ENCODE assay signal across 28 mouse cellular contexts in the genomic region with DNA sequence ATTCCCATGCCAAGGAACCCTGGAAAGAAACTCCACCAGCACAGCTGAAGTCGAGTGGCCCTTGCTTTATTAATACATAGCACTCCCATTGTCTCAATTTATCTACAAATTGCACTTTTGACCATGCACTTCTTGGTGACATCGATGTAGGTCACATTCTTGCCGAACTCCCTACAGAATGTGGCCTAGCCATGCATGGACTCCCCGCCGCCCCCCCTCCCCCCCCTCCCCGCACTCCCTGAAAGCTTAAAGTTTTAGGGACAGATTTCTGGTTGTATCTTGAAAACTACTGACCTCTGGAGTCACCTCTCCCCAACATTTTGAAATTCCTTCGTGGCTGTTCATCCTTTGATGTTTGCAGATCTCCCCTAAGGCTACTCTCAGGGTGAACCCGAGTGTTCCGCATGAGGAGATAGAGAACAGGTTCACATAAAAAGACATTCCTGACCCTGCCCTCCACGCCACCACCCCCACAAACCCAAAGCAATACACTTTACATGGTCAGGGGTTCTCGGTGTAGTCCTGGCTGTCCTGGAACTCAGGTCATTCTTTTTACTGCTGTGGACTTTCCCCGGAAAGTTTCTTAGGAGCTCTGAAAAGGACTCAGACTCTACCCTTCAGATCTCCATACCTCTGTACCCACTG. TPM values are rescaled to one million over a fixed set of nuclear protein-coding genes. Genes with fewer than 3 reads are reported as not detected.
DNase-seq lines count a peak whose midpoint lies in the region; ATAC-seq lines count a peak whose summit lies in the region.
"Had no signal": no experiment of that assay in that cellular context is flagged by ENCODE, and none has a peak within 500 bp of the region (broad histone marks: within the 10 kb centered on the region; RNA-seq: fewer than 3 reads in every experiment).

A gene (plus strand): TSS at position 511 of the 645 bp plus-strand sequence.

- H3K4me1 ChIP-seq in forebrain, embryonic 12.5 days = no peaks in the 10 kb centered on the region
- H3K4me1 ChIP-seq in forebrain, embryonic 15.5 days = no peaks in the 10 kb centered on the region
- no peaks in the 10 kb centered on the region for H3K4me1 ChIP-seq in midbrain, embryonic 11.5 days (ENCODE audit: control insufficient read depth, insufficient read depth, low read length)
- H3K4me1 ChIP-seq in midbrain, embryonic 14.5 days (ENCODE audit: control insufficient read depth, insufficient read depth, low read length) = no peaks in the 10 kb centered on the region
- peaks cover 8% of the 10 kb centered on the region for H3K4me1 ChIP-seq in kidney, embryonic 15.5 days
- H3K4me1 ChIP-seq: hindbrain, embryonic 13.5 days; neural tube, embryonic 13.5 days had no signal

- 56% methylated on average over 12 of the region's 12 CpGs for WGBS in forebrain, embryonic 12.5 days
- 48% methylated on average over 12 of the region's 12 CpGs for WGBS in forebrain, embryonic 15.5 days
- 38% methylated on average over 12 of the region's 12 CpGs for WGBS in midbrain, embryonic 11.5 days
- 35% methylated on average over 12 of the region's 12 CpGs for WGBS in midbrain, embryonic 14.5 days
- 23% methylated on average over 12 of the region's 12 CpGs for WGBS in kidney, embryonic 15.5 days

- no peak for ATAC-seq in forebrain, embryonic 12.5 days (ENCODE audit: low FRiP score)
- no peak for ATAC-seq in forebrain, embryonic 15.5 days (replicated peaks)
- ATAC-seq in midbrain, embryonic 11.5 days (ENCODE audit: low FRiP score) = no peak
- no peak for ATAC-seq in midbrain, embryonic 14.5 days (ENCODE audit: low FRiP score, low TSS enrichment)
- peak; percentile 81 for ATAC-seq in kidney, embryonic 15.5 days (replicated peaks; ENCODE audit: low FRiP score)
- ATAC-seq: CD4-positive, CD25-positive, alpha-beta regulatory T cell, adult 4 months; intestine, postnatal 0 days had no signal

- H3K27me3 ChIP-seq in forebrain, embryonic 12.5 days = no peaks in the 10 kb centered on the region
- H3K27me3 ChIP-seq in forebrain, embryonic 15.5 days = no peaks in the 10 kb centered on the region
- H3K27me3 ChIP-seq in midbrain, embryonic 11.5 days (ENCODE audit: control insufficient read depth, insufficient read depth, low read length) = no peaks in the 10 kb centered on the region
- H3K27me3 ChIP-seq in midbrain, embryonic 14.5 days (ENCODE audit: control insufficient read depth, insufficient read depth, low read length) = no peaks in the 10 kb centered on the region
- no peaks in the 10 kb centered on the region for H3K27me3 ChIP-seq in kidney, embryonic 15.5 days
- H3K27me3 ChIP-seq: hindbrain, embryonic 13.5 days; neural tube, embryonic 13.5 days had no signal

- no peak within 1 kb of the TSS for H3K4me3 ChIP-seq in forebrain, embryonic 12.5 days (replicated peaks)
- no peak within 1 kb of the TSS for H3K4me3 ChIP-seq in forebrain, embryonic 15.5 days
- no peak within 1 kb of the TSS for H3K4me3 ChIP-seq in midbrain, embryonic 11.5 days (ENCODE audit: low read depth, low read length)
- no peak within 1 kb of the TSS for H3K4me3 ChIP-seq in midbrain, embryonic 14.5 days (replicated peaks; ENCODE audit: low read depth, low read length)
- H3K4me3 ChIP-seq in kidney, embryonic 15.5 days (replicated peaks) = no peak within 1 kb of the TSS
- H3K4me3 ChIP-seq: hindbrain, embryonic 13.5 days; neural tube, embryonic 13.5 days had no signal

- no peaks in the 10 kb centered on the region for H3K36me3 ChIP-seq in forebrain, embryonic 12.5 days (replicated peaks)
- no peaks in the 10 kb centered on the region for H3K36me3 ChIP-seq in forebrain, embryonic 15.5 days
- no peaks in the 10 kb centered on the region for H3K36me3 ChIP-seq in midbrain, embryonic 11.5 days (ENCODE audit: control insufficient read depth, insufficient read depth, low read length)
- no peaks in the 10 kb centered on the region for H3K36me3 ChIP-seq in midbrain, embryonic 14.5 days (ENCODE audit: control insufficient read depth, insufficient read depth, low read length)
- no peaks in the 10 kb centered on the region for H3K36me3 ChIP-seq in kidney, embryonic 15.5 days
- H3K36me3 ChIP-seq: G1E; hindbrain, embryonic 13.5 days; neural tube, embryonic 13.5 days had no signal

- no peak within 1 kb of the TSS for H3K9ac ChIP-seq in forebrain, embryonic 12.5 days
- no peak within 1 kb of the TSS for H3K9ac ChIP-seq in forebrain, embryonic 15.5 days (replicated peaks)
- no peak within 1 kb of the TSS for H3K9ac ChIP-seq in midbrain, embryonic 11.5 days (ENCODE audit: low read length)
- H3K9ac ChIP-seq in midbrain, embryonic 14.5 days (replicated peaks; ENCODE audit: low read length) = no peak within 1 kb of the TSS
- no peak within 1 kb of the TSS for H3K9ac ChIP-seq in kidney, embryonic 15.5 days
- H3K9ac ChIP-seq: hindbrain, embryonic 13.5 days; neural tube, embryonic 13.5 days had no signal

- no peaks in the 10 kb centered on the region; the same call in 1 of the 2 replicates for H3K9me3 ChIP-seq in forebrain, embryonic 12.5 days
- no peaks in the 10 kb centered on the region for H3K9me3 ChIP-seq in forebrain, embryonic 15.5 days
- no peaks in the 10 kb centered on the region; the same call in 1 of the 2 replicates for H3K9me3 ChIP-seq in midbrain, embryonic 11.5 days (ENCODE audit: control insufficient read depth, low read length)
- no peaks in the 10 kb centered on the region for H3K9me3 ChIP-seq in midbrain, embryonic 14.5 days (ENCODE audit: control insufficient read depth, low read length)
- H3K9me3 ChIP-seq in kidney, embryonic 15.5 days (replicated peaks) = 0 out of 2 replicates have a peak, but pooled peaks cover 4% of the 10 kb centered on the region

- no peak for DNase-seq in midbrain, embryonic 11.5 days (ENCODE audit: low spot score, missing footprints)
- no peak for DNase-seq in midbrain, embryonic 14.5 days
- DNase-seq in gastrocnemius, adult 8-10 months (ENCODE audit: low spot score in 2 of 2) = no peak
- DNase-seq in right cerebral cortex, postnatal 14 days = no peak
- DNase-seq: adrenal gland, postnatal 25 days; cerebellum, adult 11 months; cerebellum, postnatal 14 days; gastrocnemius, postnatal 14 days; lung, adult 18-20 months; lung, postnatal 14 days; thymus, postnatal 14 days had no signal

- H3K27ac ChIP-seq in forebrain, embryonic 12.5 days = no peak within 1 kb of the TSS
- no peak within 1 kb of the TSS for H3K27ac ChIP-seq in forebrain, embryonic 15.5 days (replicated peaks)
- no peak within 1 kb of the TSS for H3K27ac ChIP-seq in midbrain, embryonic 11.5 days (ENCODE audit: low read depth, low read length)
- H3K27ac ChIP-seq in midbrain, embryonic 14.5 days (replicated peaks; ENCODE audit: low read depth, low read length) = no peak within 1 kb of the TSS
- peak within 1 kb of the TSS; percentile 45 for H3K27ac ChIP-seq in kidney, embryonic 15.5 days
- H3K27ac ChIP-seq: hindbrain, embryonic 13.5 days; neural tube, embryonic 13.5 days had no signal

- H3K4me2 ChIP-seq in forebrain, embryonic 12.5 days = peak within 1 kb of the TSS; percentile 13; the same call in 1 of the 2 replicates
- no peak within 1 kb of the TSS for H3K4me2 ChIP-seq in forebrain, embryonic 15.5 days (replicated peaks)
- H3K4me2 ChIP-seq in midbrain, embryonic 11.5 days = 0 out of 2 replicates have a peak within 1 kb of the TSS, but pooled peaks have one; percentile 3
- H3K4me2 ChIP-seq in midbrain, embryonic 14.5 days (ENCODE audit: low read length) = no peak within 1 kb of the TSS
- peak within 1 kb of the TSS; percentile 38 for H3K4me2 ChIP-seq in kidney, embryonic 15.5 days
- H3K4me2 ChIP-seq: hindbrain, embryonic 13.5 days; liver, embryonic 11.5 days; neural tube, embryonic 13.5 days had no signal

RNA-seq across cellular contexts. Expression of the gene that starts here (rescaled TPM):
- not detected in 2 replicates for polyA plus RNA-seq in forebrain, embryonic 12.5 days (2016; fragmentation: Nextera tagmentation; extraction: Ambion mirVana)
- polyA plus RNA-seq in forebrain, embryonic 15.5 days (2015; fragmentation: Nextera tagmentation; extraction: Ambion mirVana) = not detected in 2 replicates
- not detected in 2 replicates for polyA plus RNA-seq in midbrain, embryonic 11.5 days (2014; fragmentation: Nextera tagmentation; extraction: Ambion mirVana)
- polyA plus RNA-seq in midbrain, embryonic 14.5 days (2014; fragmentation: Nextera tagmentation; extraction: Ambion mirVana) = not detected in 2 replicates
- 2.0 and 2.1 TPM in 2 replicates for polyA plus RNA-seq in kidney, embryonic 15.5 days (2015; fragmentation: Nextera tagmentation; extraction: Ambion mirVana)
- not detected for total RNA-seq in gastrocnemius, adult 8-10 months (2022)
- total RNA-seq: adrenal gland, postnatal 25 days; gastrocnemius, postnatal 14 days; heart, adult 8-10 months; layer of hippocampus, adult 8-10 months; left cerebral cortex, adult 8-10 months; megakaryocyte, adult 5-6 weeks had no signal
- polyA plus RNA-seq: CD4-positive, CD25-positive, alpha-beta regulatory T cell, adult 4 months; forebrain, embryonic 11.5 days; G1E; heart, postnatal 0 days; hindbrain, embryonic 13.5 days; limb, embryonic 11.5 days; liver, embryonic 11.5 days; neural tube, embryonic 13.5 days; testis, adult 2 months had no signal

Comparison
In these comparisons a context has a peak if more than half of its experiments do, and no peak if none do; other contexts are left out.
1. H3K4me2 ChIP-seq: peak in forebrain, embryonic 12.5 days (single experiment), midbrain, embryonic 11.5 days (single experiment) and kidney, embryonic 15.5 days (single experiment); none in forebrain, embryonic 15.5 days (single experiment) and midbrain, embryonic 14.5 days (single experiment).